Mouse (Mus musculus): ENCODE measurements around the gene Vamp5.

DNA sequence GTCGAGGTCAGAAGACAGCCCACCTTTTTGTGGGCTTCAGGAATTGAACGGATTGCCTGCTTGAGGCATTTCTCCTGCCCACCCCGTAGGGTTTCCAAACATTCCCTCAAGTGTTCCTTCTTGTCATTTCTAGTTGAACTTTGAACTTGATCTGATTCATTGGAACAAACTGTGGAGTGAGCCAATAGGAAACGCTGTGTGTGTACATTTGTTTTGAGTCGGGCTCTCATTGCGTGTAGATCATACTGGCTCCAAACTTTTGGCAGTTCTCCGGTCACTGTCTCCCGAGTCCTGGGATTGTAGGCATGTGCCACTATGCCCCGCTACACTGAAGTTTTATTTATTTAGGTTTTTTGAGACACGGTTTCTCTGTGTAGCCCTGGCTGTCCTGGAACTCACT is 40.6 kb upstream of the Vamp5 start:
- TF ChIP-seq HCFC1 (IDR thresholded peaks at IDR 0.05; ENCODE audit: borderline replicate concordance, insufficient read depth, low read length) (no peak), ZNF384 (IDR thresholded peaks at IDR 0.05; ENCODE audit: low read depth, low read length) (no peak)

Measured in ES-E14 (cell line).